Mouse (Mus musculus) forebrain, embryonic 10.5 days (tissue): ENCODE data around the gene Oprm1. TPM values are rescaled to one million over a fixed set of nuclear protein-coding genes. Genes with fewer than 3 reads are reported as not detected.
A peak's percentile ranks its signal among the peaks of the same experiment; 100 is the strongest.

Experiments
- DNase-seq: peaks from one replicate; pipeline ENCODE4 v3.0.0-alpha.2; 2017; ENCODE audit warnings: low spot score; ENCODE audit errors: extremely low spot score
- H3K27ac ChIP-seq: fragments of 300-500 bp; sonication (generic); 2 replicates; pipeline ENCODE4 v1.5.1; 2016; ENCODE audit warnings: mild to moderate bottlenecking
- H3K27me3 ChIP-seq: fragments of 300-500 bp; sonication (generic); 2 replicates; pipeline ENCODE4 v1.6.1; 2016; ENCODE audit warnings: mild to moderate bottlenecking; ENCODE audit not compliant: poor library complexity, severe bottlenecking
- H3K36me3 ChIP-seq: fragments of 300-500 bp; sonication (generic); replicated peaks from 2 replicates; pipeline ENCODE4 v1.6.1; 2016; ENCODE audit warnings: mild to moderate bottlenecking, moderate library complexity
- H3K4me1 ChIP-seq: fragments of 300-500 bp; sonication (generic); 2 replicates; pipeline ENCODE4 v1.6.1; 2016
- H3K4me3 ChIP-seq: fragments of 300-500 bp; sonication (generic); 2 replicates; pipeline ENCODE4 v1.5.1; 2016; ENCODE audit warnings: mild to moderate bottlenecking, moderate library complexity
- H3K9me3 ChIP-seq: fragments of 300-500 bp; sonication (generic); 2 replicates; pipeline ENCODE4 v1.6.1; 2016; ENCODE audit warnings: mild to moderate bottlenecking, moderate library complexity
- WGBS: fragments of 180-500 bp; shearing (Covaris S2); methylation state at CpG from one replicate; pipeline ENCODE4 v1.1.7; 2016; 5-methylcytosine and 5-hydroxymethylcytosine counted together
- polyA plus RNA-seq: library from polyadenylated mRNA; unstranded; fragments of >200 nt; fragmentation: Nextera tagmentation; extraction: Ambion mirVana; gene quantifications from 2 replicates; pipeline ENCODE4 v1.2.1, GENCODE M21; 2016

Gene Oprm1
- polyA plus RNA-seq, 1 experiment from 2014 or later: not detected

DNA sequence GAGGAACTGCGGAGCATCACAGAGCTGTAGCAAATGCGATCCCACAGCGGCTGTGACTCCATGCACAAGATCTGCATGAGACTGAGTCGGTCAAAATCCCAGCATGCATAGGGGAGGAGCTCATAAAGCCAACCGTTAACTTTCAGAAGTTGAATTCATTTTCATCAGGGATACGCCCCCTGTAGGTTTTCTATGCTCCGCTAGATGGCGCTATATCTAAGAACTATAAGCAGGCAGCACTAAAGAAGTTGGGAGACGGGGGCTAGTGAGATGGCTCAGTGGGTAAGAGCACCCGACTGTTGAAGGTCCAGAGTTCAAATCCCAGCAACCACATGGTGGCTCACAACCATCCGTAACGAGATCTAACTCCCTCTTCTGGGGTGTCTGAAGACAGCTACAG lies 310.3 kb downstream of the Oprm1 start:
- H3K27ac ChIP-seq: no peak overlapping the region

DNA sequence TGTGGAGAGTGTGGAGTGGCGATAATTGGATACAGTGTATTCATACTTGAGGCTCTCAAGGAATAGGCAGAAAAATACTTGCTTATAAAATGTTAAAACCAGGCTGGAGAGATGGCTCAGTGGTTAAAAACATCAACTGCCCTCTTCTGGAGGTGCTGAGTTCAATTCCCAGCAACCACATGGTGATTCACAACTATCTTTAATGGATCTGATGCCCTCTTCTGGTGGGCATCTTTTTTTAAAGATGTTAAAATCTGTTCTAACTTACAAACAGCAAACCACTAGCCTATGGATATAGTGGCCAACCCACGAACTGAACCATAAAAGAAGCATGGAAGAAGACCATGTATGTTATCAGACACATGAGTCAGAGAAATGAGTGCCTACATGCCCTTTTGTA lies 310.8 kb downstream of the Oprm1 start:
- Histone ChIP-seq H3K36me3 (no peaks in the 10 kb centered on the region), H3K27ac (no peak overlapping the region), H3K4me1 (peaks cover 10% of the 10 kb centered on the region), H3K9me3 (no peaks in the 10 kb centered on the region), H3K27me3 (no peaks in the 10 kb centered on the region), H3K4me3 (no peak overlapping the region)
- DNase-seq: no peak
- WGBS: 85% methylated on average over 2 of the region's 2 CpGs

More for the DNA sequence above, 310.3 kb downstream of the Oprm1 start:
- H3K4me1 ChIP-seq: peaks cover 10% of the 10 kb centered on the region
- no peak for DNase-seq
- H3K27me3 ChIP-seq: no peaks in the 10 kb centered on the region
- H3K4me3 ChIP-seq: no peak overlapping the region
- 72% methylated on average over 12 of the region's 12 CpGs for WGBS
- H3K36me3 ChIP-seq: no peaks in the 10 kb centered on the region
- no peaks in the 10 kb centered on the region for H3K9me3 ChIP-seq

DNA sequence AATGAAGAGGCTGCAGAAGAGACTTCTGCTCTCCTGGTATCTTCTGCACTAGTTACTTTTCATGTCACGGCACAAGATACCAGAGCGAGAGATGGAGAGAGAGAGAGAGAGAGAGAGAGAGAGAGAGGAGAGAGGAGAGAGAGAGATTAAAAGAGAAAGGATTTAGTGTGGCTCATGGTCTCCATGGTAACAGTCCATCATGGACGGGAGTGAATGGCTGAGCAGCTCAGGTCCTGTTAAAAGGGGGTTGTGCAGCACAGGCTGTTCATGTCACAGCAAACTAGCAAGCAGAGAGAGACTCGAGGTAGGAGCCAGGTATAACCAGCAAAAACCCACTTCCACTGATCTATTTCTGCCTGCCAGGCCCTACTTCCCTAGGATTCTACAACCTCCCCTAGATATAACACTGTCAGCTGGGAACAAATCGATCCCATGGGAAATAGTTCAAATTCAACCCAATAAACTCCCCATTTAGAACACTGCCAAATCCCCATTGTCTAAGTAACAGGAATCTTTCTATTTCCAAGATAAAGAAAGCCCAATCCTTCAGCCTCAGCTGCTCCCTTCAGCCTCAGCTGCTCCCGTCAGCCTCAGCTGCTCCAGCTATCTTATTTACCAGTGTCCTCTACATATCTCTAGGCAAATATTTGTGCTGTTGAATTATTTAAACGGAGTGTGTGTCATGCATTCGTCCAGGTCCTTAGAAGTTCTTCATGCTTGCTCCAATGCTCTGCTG lies 312.0 kb downstream of the Oprm1 start:
- H3K27ac ChIP-seq: no peak overlapping the region

DNA sequence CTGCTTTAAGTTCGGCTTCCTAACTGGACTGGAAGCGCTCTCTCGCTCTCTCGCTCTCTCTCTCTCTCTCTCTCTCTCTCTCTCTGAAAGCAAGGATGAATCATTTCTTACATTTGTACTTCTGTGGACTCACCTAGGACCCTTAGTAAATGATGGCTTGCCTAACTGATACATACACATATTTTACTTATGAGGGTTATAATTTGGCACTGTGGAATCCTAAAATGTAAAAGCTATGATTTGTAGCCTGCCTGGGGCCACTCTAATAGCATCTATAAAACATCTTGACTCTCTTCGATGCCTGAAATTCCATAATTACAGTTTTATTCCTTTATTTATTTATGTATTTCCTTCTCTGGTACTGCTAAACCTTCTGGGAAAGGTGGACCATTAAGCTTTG lies 312.6 kb downstream of the Oprm1 start:
- H3K27ac ChIP-seq: no peak overlapping the region
- no peak overlapping the region for H3K4me3 ChIP-seq
- WGBS: 92% methylated on average over 5 of the region's 5 CpGs
- H3K27me3 ChIP-seq: no peaks in the 10 kb centered on the region
- DNase-seq: no peak
- peaks cover 10% of the 10 kb centered on the region for H3K4me1 ChIP-seq
- H3K9me3 ChIP-seq: no peaks in the 10 kb centered on the region
- no peaks in the 10 kb centered on the region for H3K36me3 ChIP-seq

More for the DNA sequence above, 312.0 kb downstream of the Oprm1 start:
- Histone ChIP-seq H3K4me1 (peaks cover 10% of the 10 kb centered on the region), H3K27me3 (no peaks in the 10 kb centered on the region), H3K9me3 (no peaks in the 10 kb centered on the region), H3K4me3 (no peak overlapping the region), H3K36me3 (no peaks in the 10 kb centered on the region)
- no peak for DNase-seq
- 65% methylated on average over 8 of the region's 8 CpGs for WGBS

DNA sequence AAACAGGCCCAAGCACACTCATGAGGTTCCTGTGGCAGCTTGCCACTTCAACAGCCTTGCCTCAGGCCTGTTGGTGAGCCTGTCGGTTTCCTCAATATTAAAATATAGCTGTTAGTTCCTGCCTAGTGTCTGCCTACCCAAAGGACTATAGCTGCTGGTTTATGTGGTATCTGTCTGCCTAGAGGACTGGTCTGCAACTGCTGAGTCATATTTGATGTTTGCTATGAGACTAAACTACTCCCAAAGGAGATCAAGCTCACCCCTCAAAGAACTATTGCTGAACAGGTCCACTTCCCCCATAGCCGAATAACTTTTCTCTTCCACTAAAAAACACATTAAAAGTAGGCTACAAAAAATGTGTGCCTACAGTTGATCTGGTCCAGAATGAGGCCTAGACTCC lies 315.9 kb downstream of the Oprm1 start:
- Histone ChIP-seq H3K36me3 (no peaks in the 10 kb centered on the region), H3K27ac (no peak overlapping the region), H3K4me1 (peaks cover 17% of the 10 kb centered on the region), H3K4me3 (no peak overlapping the region), H3K27me3 (no peaks in the 10 kb centered on the region), H3K9me3 (no peaks in the 10 kb centered on the region)
- 93% methylated on average over 2 of the region's 2 CpGs for WGBS
- no peak for DNase-seq

DNA sequence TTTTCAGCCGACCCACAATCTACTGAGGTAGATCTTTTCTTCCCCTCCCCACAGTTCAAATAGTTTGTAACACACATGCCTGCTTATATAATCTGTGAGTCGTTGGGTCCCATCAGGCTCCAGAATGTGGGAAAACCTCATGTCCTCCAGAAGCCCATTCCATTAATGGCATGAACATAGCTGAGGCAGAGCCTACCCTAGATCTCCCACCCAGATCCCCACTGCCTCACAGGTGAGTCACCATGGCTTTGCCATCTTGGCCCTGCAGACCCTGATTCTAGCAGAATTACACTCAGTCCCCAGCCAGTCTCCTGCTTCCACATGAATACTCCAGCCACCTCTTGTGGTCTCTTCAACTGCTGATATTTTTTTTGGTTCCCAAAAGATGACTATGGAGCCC lies 317.4 kb downstream of the Oprm1 start:
- no peaks in the 10 kb centered on the region for H3K27me3 ChIP-seq
- no peak overlapping the region for H3K4me3 ChIP-seq
- H3K9me3 ChIP-seq: no peaks in the 10 kb centered on the region
- H3K27ac ChIP-seq: no peak overlapping the region
- no peak for DNase-seq
- no peaks in the 10 kb centered on the region for H3K36me3 ChIP-seq
- peaks cover 8% of the 10 kb centered on the region; the same call in 1 of the 2 replicates for H3K4me1 ChIP-seq
- WGBS: 89% methylated on average over 2 of the region's 2 CpGs

DNA sequence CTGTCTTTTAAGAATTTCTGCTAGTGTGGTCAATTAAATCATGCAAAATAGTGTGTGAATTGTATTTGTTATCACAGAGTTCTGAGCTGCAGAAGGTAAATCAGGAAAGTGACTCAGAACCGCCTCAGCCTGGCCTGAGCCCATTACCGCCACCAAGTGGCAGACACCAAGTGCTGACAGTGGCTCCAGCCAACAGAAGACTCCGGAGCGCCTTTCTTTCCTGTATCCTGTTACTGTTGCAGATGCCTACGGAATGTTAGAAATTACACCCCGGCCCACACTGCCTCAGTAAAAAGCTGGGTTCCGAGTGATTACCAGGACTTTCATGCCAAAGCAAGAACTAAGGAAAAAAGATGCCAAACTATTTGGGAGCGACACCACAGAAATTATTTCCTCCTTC lies 317.9 kb downstream of the Oprm1 start:
- peak; percentile 50 for DNase-seq
- WGBS: 18% methylated on average over 8 of the region's 8 CpGs
- Histone ChIP-seq H3K4me3 (no peak overlapping the region), H3K27me3 (no peaks in the 10 kb centered on the region), H3K9me3 (no peaks in the 10 kb centered on the region), H3K4me1 (0 out of 2 replicates have a peak, but pooled peaks cover 7% of the 10 kb centered on the region), H3K27ac (no peak overlapping the region), H3K36me3 (no peaks in the 10 kb centered on the region)

DNA sequence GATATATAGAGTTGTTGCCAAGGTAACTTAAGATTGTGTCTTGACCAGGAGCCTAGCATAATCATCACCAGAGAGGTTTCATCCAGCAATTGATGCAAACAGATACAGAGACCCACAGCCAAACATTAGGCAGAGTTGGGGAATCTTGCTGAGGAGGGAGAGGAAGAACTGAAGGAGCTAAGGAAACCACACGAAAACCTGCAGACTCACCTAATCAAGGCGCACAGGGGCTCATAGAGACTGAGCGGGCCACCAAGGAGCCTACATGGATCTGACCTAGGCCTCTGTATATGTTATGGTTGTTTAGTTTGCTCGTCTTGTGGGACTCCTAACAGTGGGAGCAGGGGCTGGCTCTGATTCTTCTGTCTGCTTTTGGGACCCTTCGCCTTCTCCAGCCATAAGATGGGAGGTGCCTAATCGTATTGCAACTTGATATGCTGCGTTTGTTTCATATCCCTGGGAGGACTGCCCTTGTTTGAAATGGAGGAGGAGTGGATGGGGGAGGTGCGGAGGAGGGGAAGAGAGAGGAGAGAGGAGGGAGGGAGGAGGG lies 318.4 kb downstream of the Oprm1 start:
- no peak overlapping the region for H3K4me3 ChIP-seq
- DNase-seq: no peak
- no peaks in the 10 kb centered on the region for H3K27me3 ChIP-seq
- H3K27ac ChIP-seq: no peak overlapping the region
- no peaks in the 10 kb centered on the region for H3K9me3 ChIP-seq
- H3K4me1 ChIP-seq: 0 out of 2 replicates have a peak, but pooled peaks cover 7% of the 10 kb centered on the region
- WGBS: 66% methylated on average over 7 of the region's 8 CpGs
- H3K36me3 ChIP-seq: no peaks in the 10 kb centered on the region

DNA sequence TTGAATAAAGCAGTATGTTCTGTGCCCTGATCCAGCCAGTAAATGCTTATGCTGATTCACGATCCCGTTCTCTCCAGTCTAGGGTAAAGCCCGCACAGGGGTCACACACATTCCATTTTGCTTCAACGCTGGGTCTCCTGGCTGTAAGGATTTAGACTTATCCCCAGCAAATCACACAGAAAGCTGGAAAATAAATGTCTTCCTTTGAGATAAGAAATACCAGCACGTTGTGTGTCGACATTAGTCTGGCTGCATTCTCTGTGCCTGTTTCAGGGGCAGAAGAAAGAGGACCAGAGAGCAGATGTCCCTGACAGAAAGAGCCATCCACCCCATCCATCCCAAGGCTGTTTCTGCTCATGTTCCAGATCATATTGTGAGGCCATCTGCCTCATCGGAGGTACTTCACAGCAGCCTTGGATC lies 319.1 kb downstream of the Oprm1 start:
- DNase-seq: no peak
- Histone ChIP-seq H3K9me3 (no peaks in the 10 kb centered on the region), H3K4me1 (0 out of 2 replicates have a peak, but pooled peaks cover 7% of the 10 kb centered on the region), H3K4me3 (no peak overlapping the region), H3K27me3 (no peaks in the 10 kb centered on the region), H3K36me3 (no peaks in the 10 kb centered on the region), H3K27ac (no peak overlapping the region)
- WGBS: 92% methylated on average over 7 of the region's 7 CpGs

DNA sequence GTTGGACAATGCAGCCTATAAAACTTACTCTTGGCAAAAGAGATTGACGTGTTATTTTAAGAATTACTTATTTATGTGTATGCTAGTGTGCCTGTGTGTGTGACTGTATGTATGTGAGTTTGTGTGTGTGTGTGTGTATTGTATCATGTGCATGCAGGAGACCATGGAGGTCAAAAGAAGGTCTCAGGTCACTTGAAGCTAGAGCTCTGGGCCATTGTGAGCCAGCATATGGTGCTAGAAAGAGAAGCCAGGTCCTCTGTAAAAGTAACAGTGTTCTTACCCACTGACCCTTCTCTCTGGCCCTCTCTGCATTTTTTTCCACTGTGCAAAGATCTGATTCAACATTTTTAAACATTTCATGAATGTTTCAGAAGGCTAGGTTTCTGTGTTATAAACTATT lies 319.7 kb downstream of the Oprm1 start:
- H3K4me1 ChIP-seq: 0 out of 2 replicates have a peak, but pooled peaks cover 7% of the 10 kb centered on the region
- H3K9me3 ChIP-seq: no peaks in the 10 kb centered on the region
- H3K4me3 ChIP-seq: no peak overlapping the region
- no peaks in the 10 kb centered on the region for H3K27me3 ChIP-seq
- H3K36me3 ChIP-seq: no peaks in the 10 kb centered on the region
- 84% methylated on average over 1 of the region's 1 CpGs for WGBS
- H3K27ac ChIP-seq: no peak overlapping the region
- DNase-seq: no peak

Other genes starting within 250 kb of the Oprm1 start
- gene Gm10945, start 3.3 kb downstream of the Oprm1 start, polyA plus RNA-seq: not detected in 2 replicates